Mouse (Mus musculus): ENCODE data around the gene Pde4b. TPM values are rescaled to one million over a fixed set of nuclear protein-coding genes. Genes with fewer than 3 reads are reported as not detected.
A peak's percentile ranks its signal among the peaks of the same experiment; 100 is the strongest.

The Pde4b gene
- polyA plus RNA-seq, 1 experiment = 21.1 TPM

DNA sequence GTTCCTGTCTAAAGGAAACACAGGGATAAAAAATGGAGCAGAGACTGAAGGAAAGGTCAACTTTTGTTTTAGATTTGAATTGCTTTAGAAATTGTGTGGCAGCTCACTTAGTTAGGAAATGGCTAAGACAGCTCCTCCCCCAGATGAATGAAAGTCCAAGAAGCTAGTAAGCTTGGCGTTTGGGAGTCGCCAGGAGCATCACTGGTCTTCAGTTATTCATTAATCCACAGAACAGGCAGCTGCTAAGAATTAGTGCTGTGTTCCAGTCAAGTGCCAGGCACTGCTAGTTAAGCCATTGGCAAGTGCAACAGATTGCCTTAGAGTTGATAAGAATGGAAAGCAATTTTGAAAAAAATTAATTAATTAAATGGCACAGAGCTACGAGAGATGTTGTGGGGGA, 390.8 kb downstream of the Pde4b start:
- DNase-seq = no peak
- no peak overlapping the region for H3K4me3 ChIP-seq (ENCODE audit: control insufficient read depth, insufficient read depth, low read length)
- 96% methylated on average over 3 of the region's 3 CpGs for WGBS

DNA sequence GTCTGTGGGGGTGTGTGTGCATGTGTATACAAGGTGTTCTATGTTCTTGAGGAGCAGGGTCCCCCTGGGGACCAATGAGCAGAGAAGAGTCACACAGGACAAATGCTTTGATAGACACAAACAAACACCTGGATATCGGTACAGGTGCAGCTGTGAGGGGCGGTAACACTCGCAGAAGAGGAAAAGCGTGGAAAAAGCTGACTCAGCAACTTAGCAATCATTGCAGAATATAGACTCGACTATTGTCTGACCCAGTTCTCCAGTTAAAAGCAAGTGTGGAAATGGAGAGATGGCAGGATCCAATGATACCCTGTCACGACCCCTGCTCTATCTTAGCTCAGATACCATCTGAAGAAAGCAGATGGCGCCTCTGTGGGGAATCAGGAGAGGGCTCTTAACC, 391.5 kb downstream of the Pde4b start:
- Histone ChIP-seq H3K36me3 (ENCODE audit: control insufficient read depth, insufficient read depth, low read length) (no peaks in the 10 kb centered on the region), H3K27ac (ENCODE audit: control insufficient read depth, insufficient read depth, low read length) (no peak overlapping the region), H3K4me3 (ENCODE audit: control insufficient read depth, insufficient read depth, low read length) (no peak overlapping the region), H3K27me3 (ENCODE audit: control insufficient read depth, insufficient read depth, low read length) (no peaks in the 10 kb centered on the region), H3K4me1 (replicated peaks; ENCODE audit: control insufficient read depth, insufficient read depth, low read length) (0 out of 2 replicates have a peak, but pooled peaks cover 3% of the 10 kb centered on the region)
- TF ChIP-seq POLR2A (IDR thresholded peaks at IDR 0.05; ENCODE audit: control insufficient read depth, extremely low read depth, insufficient read depth, low read length, poor library complexity) = no peak
- TF ChIP-seq CTCF (IDR thresholded peaks at IDR 0.05; ENCODE audit: borderline replicate concordance, control insufficient read depth, extremely low read depth, insufficient read depth, low read length, poor library complexity) = no peak
- DNase-seq = no peak
- 88% methylated on average over 7 of the region's 7 CpGs for WGBS

More for the DNA sequence above, 390.8 kb downstream of the Pde4b start:
- Histone ChIP-seq H3K27ac (ENCODE audit: control insufficient read depth, insufficient read depth, low read length) (no peak overlapping the region), H3K36me3 (ENCODE audit: control insufficient read depth, insufficient read depth, low read length) (no peaks in the 10 kb centered on the region), H3K4me1 (replicated peaks; ENCODE audit: control insufficient read depth, insufficient read depth, low read length) (no peaks in the 10 kb centered on the region), H3K27me3 (ENCODE audit: control insufficient read depth, insufficient read depth, low read length) (no peaks in the 10 kb centered on the region)
- TF ChIP-seq POLR2A (IDR thresholded peaks at IDR 0.05; ENCODE audit: control insufficient read depth, extremely low read depth, insufficient read depth, low read length, poor library complexity) = no peak
- no peak for TF ChIP-seq CTCF (IDR thresholded peaks at IDR 0.05; ENCODE audit: borderline replicate concordance, control insufficient read depth, extremely low read depth, insufficient read depth, low read length, poor library complexity)

DNA sequence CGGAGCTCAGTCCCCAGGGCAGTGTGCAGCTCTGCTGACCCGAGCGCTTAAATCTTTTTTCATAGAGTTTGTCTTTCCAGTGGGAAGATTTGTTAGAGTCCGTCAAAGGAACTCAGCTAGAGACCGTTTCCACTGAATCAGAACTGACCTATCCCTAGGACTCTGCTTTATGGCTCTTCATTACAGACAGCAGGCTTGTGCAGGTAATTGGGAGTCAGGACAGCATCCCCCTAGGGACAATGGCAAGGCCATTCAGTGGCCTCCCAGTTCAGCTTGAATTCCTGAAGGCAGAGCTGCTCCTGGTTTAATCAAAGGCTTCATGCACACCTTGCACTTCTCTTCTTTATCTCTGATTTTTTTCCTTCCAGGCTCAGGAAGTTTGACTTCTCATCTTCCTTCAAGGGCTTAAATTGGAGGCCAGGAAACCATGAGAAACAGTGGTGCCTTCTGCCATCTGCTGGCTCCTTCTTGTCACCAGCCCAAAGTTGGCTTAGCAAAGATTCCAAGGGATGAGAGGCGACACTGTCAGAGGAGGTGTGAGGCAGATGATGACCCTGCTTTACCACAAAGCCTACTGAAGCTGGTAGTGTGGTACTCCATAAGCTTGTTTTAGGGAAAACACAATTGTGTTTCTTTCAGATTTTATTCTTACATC, 393.6 kb downstream of the Pde4b start:
- H3K36me3 ChIP-seq (ENCODE audit: control insufficient read depth, insufficient read depth, low read length) = no peaks in the 10 kb centered on the region
- H3K27me3 ChIP-seq (ENCODE audit: control insufficient read depth, insufficient read depth, low read length) = no peaks in the 10 kb centered on the region
- H3K4me3 ChIP-seq (ENCODE audit: control insufficient read depth, insufficient read depth, low read length) = no peak overlapping the region
- H3K27ac ChIP-seq (ENCODE audit: control insufficient read depth, insufficient read depth, low read length) = no peak overlapping the region
- TF ChIP-seq POLR2A (IDR thresholded peaks at IDR 0.05; ENCODE audit: control insufficient read depth, extremely low read depth, insufficient read depth, low read length, poor library complexity) = no peak
- no peak for TF ChIP-seq CTCF (IDR thresholded peaks at IDR 0.05; ENCODE audit: borderline replicate concordance, control insufficient read depth, extremely low read depth, insufficient read depth, low read length, poor library complexity)
- H3K4me1 ChIP-seq (replicated peaks; ENCODE audit: control insufficient read depth, insufficient read depth, low read length) = 0 out of 2 replicates have a peak, but pooled peaks cover 3% of the 10 kb centered on the region
- 89% methylated on average over 6 of the region's 6 CpGs for WGBS
- DNase-seq = no peak

DNA sequence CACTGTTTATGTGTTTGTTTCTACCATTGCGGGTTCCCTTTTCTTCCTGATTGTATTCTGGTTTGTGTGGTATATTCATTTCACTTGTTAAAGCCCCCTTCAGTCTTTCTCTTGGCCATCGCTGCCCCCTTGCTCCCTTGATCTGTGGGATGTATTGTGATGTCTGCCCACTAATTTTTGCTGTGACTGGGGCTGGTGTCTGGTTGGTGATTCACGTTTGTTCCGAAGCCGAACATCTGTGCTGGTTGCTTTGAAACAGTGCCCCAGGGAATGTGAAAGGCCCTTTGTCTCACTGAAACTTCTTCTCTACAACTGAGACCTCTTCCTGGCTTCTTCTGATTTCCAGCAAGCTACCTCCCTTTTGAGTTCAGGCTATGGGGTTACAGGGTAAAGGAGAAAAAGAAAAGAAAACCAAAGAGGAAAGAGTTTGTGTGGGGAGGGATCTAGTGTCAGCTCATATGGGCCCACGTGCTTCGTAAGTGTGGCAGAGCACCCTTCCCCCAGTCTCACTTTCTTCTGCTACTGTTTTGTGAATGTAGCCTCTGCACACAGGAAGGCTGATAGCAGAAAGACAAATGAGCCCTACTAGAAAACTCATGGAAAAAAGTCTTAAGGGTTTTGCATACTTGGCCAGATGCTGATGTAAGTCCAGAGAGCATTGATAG, 396.1 kb downstream of the Pde4b start:
- no peak for DNase-seq
- Histone ChIP-seq H3K27me3 (ENCODE audit: control insufficient read depth, insufficient read depth, low read length) (no peaks in the 10 kb centered on the region), H3K4me1 (replicated peaks; ENCODE audit: control insufficient read depth, insufficient read depth, low read length) (0 out of 2 replicates have a peak, but pooled peaks cover 3% of the 10 kb centered on the region), H3K36me3 (ENCODE audit: control insufficient read depth, insufficient read depth, low read length) (no peaks in the 10 kb centered on the region), H3K27ac (ENCODE audit: control insufficient read depth, insufficient read depth, low read length) (no peak overlapping the region), H3K4me3 (ENCODE audit: control insufficient read depth, insufficient read depth, low read length) (no peak overlapping the region)
- 88% methylated on average over 7 of the region's 7 CpGs for WGBS
- TF ChIP-seq POLR2A (IDR thresholded peaks at IDR 0.05; ENCODE audit: control insufficient read depth, extremely low read depth, insufficient read depth, low read length, poor library complexity) = no peak
- TF ChIP-seq CTCF (IDR thresholded peaks at IDR 0.05; ENCODE audit: borderline replicate concordance, control insufficient read depth, extremely low read depth, insufficient read depth, low read length, poor library complexity) = no peak

DNA sequence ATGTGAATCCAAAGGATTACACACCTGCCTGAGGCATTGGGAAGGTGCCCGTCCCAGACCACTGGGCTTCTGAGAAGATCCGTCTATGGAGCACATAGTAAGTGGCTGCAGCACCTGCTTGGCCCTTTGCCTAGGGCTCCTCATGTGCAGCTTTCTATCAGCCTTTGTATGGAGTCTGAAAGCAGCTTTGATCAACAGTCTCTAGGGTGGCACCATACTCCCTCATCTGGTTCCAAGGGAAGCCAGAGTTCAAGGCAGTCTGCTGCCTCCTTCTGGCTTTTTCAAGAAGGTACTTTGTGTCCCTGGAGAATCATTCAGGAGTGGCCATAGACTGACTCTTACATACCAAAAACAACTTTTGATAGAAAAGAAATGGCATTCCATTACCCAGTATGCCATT, 397.4 kb downstream of the Pde4b start:
- H3K27ac ChIP-seq (ENCODE audit: control insufficient read depth, insufficient read depth, low read length) = no peak overlapping the region
- WGBS = 95% methylated on average over 2 of the region's 2 CpGs
- 0 out of 2 replicates have a peak, but pooled peaks cover 3% of the 10 kb centered on the region for H3K4me1 ChIP-seq (replicated peaks; ENCODE audit: control insufficient read depth, insufficient read depth, low read length)
- H3K27me3 ChIP-seq (ENCODE audit: control insufficient read depth, insufficient read depth, low read length) = no peaks in the 10 kb centered on the region
- no peak overlapping the region for H3K4me3 ChIP-seq (ENCODE audit: control insufficient read depth, insufficient read depth, low read length)
- TF ChIP-seq CTCF (IDR thresholded peaks at IDR 0.05; ENCODE audit: borderline replicate concordance, control insufficient read depth, extremely low read depth, insufficient read depth, low read length, poor library complexity) (no peak), POLR2A (IDR thresholded peaks at IDR 0.05; ENCODE audit: control insufficient read depth, extremely low read depth, insufficient read depth, low read length, poor library complexity) (no peak)
- DNase-seq = no peak
- no peaks in the 10 kb centered on the region for H3K36me3 ChIP-seq (ENCODE audit: control insufficient read depth, insufficient read depth, low read length)

DNA sequence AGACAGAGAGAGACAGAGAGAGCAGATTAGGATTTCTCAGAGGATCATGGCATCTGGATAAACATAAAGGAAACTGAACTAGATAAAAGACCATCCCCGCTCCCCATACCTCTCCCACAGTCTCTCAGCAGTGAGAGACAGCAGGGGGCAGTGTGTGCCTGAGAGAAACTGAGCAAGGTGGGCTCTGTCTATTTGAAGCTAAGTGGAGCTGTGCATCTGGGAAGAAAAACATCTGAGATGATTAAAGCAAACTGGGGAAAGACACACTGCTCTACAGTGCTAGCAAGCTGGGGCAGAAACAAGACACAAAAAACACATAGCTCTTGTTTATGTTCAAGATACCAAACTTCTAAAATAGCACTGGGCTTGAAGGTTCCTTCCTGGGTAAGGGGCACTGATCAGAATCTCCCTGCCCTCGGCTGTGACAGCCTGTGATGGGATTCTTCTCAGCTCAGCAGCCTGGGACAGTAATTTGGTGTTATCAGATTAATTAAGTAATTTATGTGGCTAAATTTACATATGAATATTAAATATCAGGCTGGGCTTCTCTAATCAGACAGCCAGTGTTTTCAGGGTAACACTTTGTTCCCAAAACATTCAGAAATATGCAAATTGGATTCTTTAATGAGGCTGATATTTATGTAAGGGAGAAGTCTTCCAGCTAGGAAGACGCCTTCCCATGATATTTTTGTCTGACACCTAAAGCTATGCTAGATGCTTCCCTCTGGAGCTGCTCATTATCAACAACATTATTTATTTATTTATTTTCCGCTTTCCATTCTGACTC, 399.0 kb downstream of the Pde4b start:
- Histone ChIP-seq H3K36me3 (ENCODE audit: control insufficient read depth, insufficient read depth, low read length) (no peaks in the 10 kb centered on the region), H3K27ac (ENCODE audit: control insufficient read depth, insufficient read depth, low read length) (no peak overlapping the region), H3K4me1 (replicated peaks; ENCODE audit: control insufficient read depth, insufficient read depth, low read length) (peaks cover 6% of the 10 kb centered on the region), H3K27me3 (ENCODE audit: control insufficient read depth, insufficient read depth, low read length) (no peaks in the 10 kb centered on the region), H3K4me3 (ENCODE audit: control insufficient read depth, insufficient read depth, low read length) (no peak overlapping the region)
- WGBS = 74% methylated on average over 4 of the region's 4 CpGs
- no peak for TF ChIP-seq CTCF (IDR thresholded peaks at IDR 0.05; ENCODE audit: borderline replicate concordance, control insufficient read depth, extremely low read depth, insufficient read depth, low read length, poor library complexity)
- TF ChIP-seq POLR2A (IDR thresholded peaks at IDR 0.05; ENCODE audit: control insufficient read depth, extremely low read depth, insufficient read depth, low read length, poor library complexity) = no peak
- peak; percentile 69 for DNase-seq

Measured in thymus, adult 2 months (tissue).